ENCODE assay signal across 8 mouse cellular contexts in the genomic region with DNA sequence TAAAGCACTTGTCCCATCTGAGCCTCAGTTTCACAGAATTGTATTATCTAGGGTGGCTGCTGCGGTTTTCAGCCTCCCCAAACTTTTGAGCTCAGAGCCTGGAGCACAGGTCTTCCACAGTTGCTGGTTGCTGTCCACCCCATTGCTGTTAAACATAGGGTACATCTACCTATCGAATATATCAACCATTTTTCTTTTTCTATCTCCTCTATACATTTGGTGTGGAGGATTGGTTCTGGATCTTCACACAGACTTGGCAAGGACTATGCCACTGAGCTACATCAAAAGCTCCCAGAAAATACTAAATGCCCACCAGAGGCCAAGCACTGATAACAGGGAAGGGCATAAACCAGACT. TPM values are rescaled to one million over a fixed set of nuclear protein-coding genes. Genes with fewer than 3 reads are reported as not detected.
DNase-seq lines count a peak whose midpoint lies in the region; ATAC-seq and TF ChIP-seq lines count a peak whose summit lies in the region.

No protein-coding gene starts in this region.

- peak overlapping the region; percentile 97 for H3K27ac ChIP-seq in kidney, postnatal 0 days
- H3K27ac ChIP-seq in embryonic facial prominence, embryonic 12.5 days: peak overlapping the region; percentile 93
- H3K27ac ChIP-seq in intestine, postnatal 0 days (ENCODE audit: low read depth, low read length): peak overlapping the region; percentile 96
- H3K27ac ChIP-seq in neural tube, embryonic 12.5 days: peak overlapping the region; percentile 79

- TF ChIP-seq CTCF in kidney, postnatal 0 days (IDR thresholded peaks at IDR 0.05; ENCODE audit: low read depth): no peak
- no peak for TF ChIP-seq CTCF in intestine, postnatal 0 days (IDR thresholded peaks at IDR 0.05; ENCODE audit: low read depth)

- no peaks in the 10 kb centered on the region for H3K9me3 ChIP-seq in kidney, postnatal 0 days (replicated peaks; ENCODE audit: low read length)
- H3K9me3 ChIP-seq in embryonic facial prominence, embryonic 12.5 days: no peaks in the 10 kb centered on the region
- H3K9me3 ChIP-seq in intestine, postnatal 0 days (ENCODE audit: control insufficient read depth): no peaks in the 10 kb centered on the region
- no peaks in the 10 kb centered on the region for H3K9me3 ChIP-seq in neural tube, embryonic 12.5 days

- H3K36me3 ChIP-seq in kidney, postnatal 0 days (ENCODE audit: insufficient read depth, low read length): peaks cover 12% of the 10 kb centered on the region; the same call in 1 of the 2 replicates
- peaks cover 7% of the 10 kb centered on the region for H3K36me3 ChIP-seq in embryonic facial prominence, embryonic 12.5 days
- peaks cover 8% of the 10 kb centered on the region for H3K36me3 ChIP-seq in intestine, postnatal 0 days (ENCODE audit: control insufficient read depth, insufficient read depth)
- H3K36me3 ChIP-seq in neural tube, embryonic 12.5 days: peaks cover 9% of the 10 kb centered on the region

- H3K4me3 ChIP-seq in kidney, postnatal 0 days (replicated peaks; ENCODE audit: low read depth, low read length): peak overlapping the region; percentile 88
- peak overlapping the region; percentile 95 for H3K4me3 ChIP-seq in embryonic facial prominence, embryonic 12.5 days
- peak overlapping the region; percentile 91 for H3K4me3 ChIP-seq in intestine, postnatal 0 days (ENCODE audit: low read depth, low read length)
- peak overlapping the region; percentile 87 for H3K4me3 ChIP-seq in neural tube, embryonic 12.5 days

- 14% methylated on average over 2 of the region's 2 CpGs for WGBS in kidney, postnatal 0 days
- 33% methylated on average over 2 of the region's 2 CpGs for WGBS in embryonic facial prominence, embryonic 12.5 days
- WGBS in intestine, postnatal 0 days: 18% methylated on average over 2 of the region's 2 CpGs
- WGBS in neural tube, embryonic 12.5 days: 26% methylated on average over 2 of the region's 2 CpGs

- no peaks in the 10 kb centered on the region for H3K27me3 ChIP-seq in kidney, postnatal 0 days (ENCODE audit: insufficient read depth, low read length)
- H3K27me3 ChIP-seq in embryonic facial prominence, embryonic 12.5 days: no peaks in the 10 kb centered on the region
- no peaks in the 10 kb centered on the region for H3K27me3 ChIP-seq in intestine, postnatal 0 days (replicated peaks; ENCODE audit: control insufficient read depth, insufficient read depth, low read length)
- H3K27me3 ChIP-seq in neural tube, embryonic 12.5 days (replicated peaks): no peaks in the 10 kb centered on the region

- peaks cover 4% of the 10 kb centered on the region for H3K4me1 ChIP-seq in kidney, postnatal 0 days (replicated peaks; ENCODE audit: insufficient read depth, low read length)
- H3K4me1 ChIP-seq in embryonic facial prominence, embryonic 12.5 days: peaks cover 8% of the 10 kb centered on the region
- peaks cover 5% of the 10 kb centered on the region; the same call in 1 of the 2 replicates for H3K4me1 ChIP-seq in intestine, postnatal 0 days (replicated peaks; ENCODE audit: control insufficient read depth, insufficient read depth, low read length)
- H3K4me1 ChIP-seq in neural tube, embryonic 12.5 days: peaks cover 8% of the 10 kb centered on the region

- ATAC-seq in kidney, postnatal 0 days (replicated peaks; ENCODE audit: low FRiP score, low read depth): no peak
- ATAC-seq in embryonic facial prominence, embryonic 12.5 days (ENCODE audit: insufficient number of reproducible peaks, insufficient read depth, low FRiP score, low TSS enrichment): no peak
- ATAC-seq in intestine, postnatal 0 days: no peak
- ATAC-seq in neural tube, embryonic 12.5 days (ENCODE audit: low FRiP score, low read depth): peak; percentile 27

- peak overlapping the region; percentile 96 for H3K9ac ChIP-seq in kidney, postnatal 0 days (ENCODE audit: low read depth, low read length)
- peak overlapping the region; percentile 90 for H3K9ac ChIP-seq in embryonic facial prominence, embryonic 12.5 days
- H3K9ac ChIP-seq in intestine, postnatal 0 days (ENCODE audit: low read depth, low read length): peak overlapping the region; percentile 89
- peak overlapping the region; percentile 86 for H3K9ac ChIP-seq in neural tube, embryonic 12.5 days

- H3K4me2 ChIP-seq in kidney, postnatal 0 days (ENCODE audit: low read length): peak overlapping the region; percentile 70
- peak overlapping the region; percentile 57 for H3K4me2 ChIP-seq in embryonic facial prominence, embryonic 12.5 days (replicated peaks)
- H3K4me2 ChIP-seq in intestine, postnatal 0 days (replicated peaks; ENCODE audit: low read depth): peak overlapping the region; percentile 77
- H3K4me2 ChIP-seq in neural tube, embryonic 12.5 days (replicated peaks): peak overlapping the region; percentile 75

- DNase-seq in kidney, postnatal 0 days (ENCODE audit: low spot score): no peak
- DNase-seq in kidney, postnatal 25 days: no peak
- no peak for DNase-seq in urinary bladder, postnatal 10 days (ENCODE audit: low spot score)
- DNase-seq in urinary bladder, postnatal 14 days (ENCODE audit: low spot score): no peak
- no peak for DNase-seq in MN1 (ENCODE audit: low spot score)

RNA-seq across cellular contexts. Expression of a gene that starts 0.3 kb away (rescaled TPM):
- polyA plus RNA-seq in kidney, postnatal 0 days (2015; fragmentation: Nextera tagmentation; extraction: Ambion mirVana): 78.7 and 78.8 TPM in 2 replicates
- 71.3 and 73.0 TPM in 2 replicates for polyA plus RNA-seq in embryonic facial prominence, embryonic 12.5 days (2016; fragmentation: Nextera tagmentation; extraction: Ambion mirVana)
- 74.8 and 84.7 TPM in 2 replicates for polyA plus RNA-seq in intestine, postnatal 0 days (2015; fragmentation: Nextera tagmentation; extraction: Ambion mirVana)
- polyA plus RNA-seq in neural tube, embryonic 12.5 days (2016; fragmentation: Nextera tagmentation; extraction: Ambion mirVana): 69.5 and 76.8 TPM in 2 replicates

RNA-seq across cellular contexts. Expression of a gene that starts 16.4 kb away (rescaled TPM):
- polyA plus RNA-seq in kidney, postnatal 0 days (2015; fragmentation: Nextera tagmentation; extraction: Ambion mirVana): 9.4 and 10.5 TPM in 2 replicates
- polyA plus RNA-seq in embryonic facial prominence, embryonic 12.5 days (2016; fragmentation: Nextera tagmentation; extraction: Ambion mirVana): 15.0 and 15.1 TPM in 2 replicates
- polyA plus RNA-seq in intestine, postnatal 0 days (2015; fragmentation: Nextera tagmentation; extraction: Ambion mirVana): 2.9 and 3.0 TPM in 2 replicates
- polyA plus RNA-seq in neural tube, embryonic 12.5 days (2016; fragmentation: Nextera tagmentation; extraction: Ambion mirVana): 6.6 and 7.4 TPM in 2 replicates
